Mouse (Mus musculus) ES-E14 (cell line): ENCODE results near the gene Fam104a. TPM values are rescaled to one million over a fixed set of nuclear protein-coding genes. Genes with fewer than 3 reads are reported as not detected.

Experiments
- DNase-seq: peaks from one replicate; pipeline ENCODE4 v3.0.0-alpha.2; 2013; ENCODE audit warnings: low read depth, low spot score
- H3K27ac ChIP-seq: 2 replicates; pipeline ENCODE4 v1.5.1; 2012; ENCODE audit warnings: low read depth, mild to moderate bottlenecking, low read length, moderate library complexity, mixed read lengths; ENCODE audit not compliant: poor library complexity, insufficient read depth, severe bottlenecking
- H3K36me3 ChIP-seq: 2 replicates; pipeline ENCODE4 v1.6.1; 2012; ENCODE audit warnings: mild to moderate bottlenecking, low read length, moderate library complexity, mixed read lengths; ENCODE audit not compliant: control insufficient read depth, poor library complexity, insufficient read depth, severe bottlenecking
- H3K4me1 ChIP-seq, 2 experiments: fragments of 150-350 bp in 1 of 2; sonication (generic) in 1 of 2; 2 replicates each; pipeline ENCODE4 v1.6.1; 2012; ENCODE audit warnings: low read length in 2 of 2, mild to moderate bottlenecking in 1 of 2, mixed read lengths in 1 of 2; ENCODE audit not compliant: control insufficient read depth in 2 of 2, insufficient read depth in 2 of 2, poor library complexity in 1 of 2
- H3K4me3 ChIP-seq, 2 experiments: fragments of 150-350 bp in 1 of 2; sonication (generic) in 1 of 2; 2 replicates each; pipeline ENCODE4 v1.5.1; 2012; ENCODE audit warnings: low read length in 2 of 2, low read depth in 1 of 2, mild to moderate bottlenecking in 1 of 2, mixed read lengths in 1 of 2; ENCODE audit not compliant: insufficient read depth in 1 of 2, poor library complexity in 1 of 2, severe bottlenecking in 1 of 2
- H3K9ac ChIP-seq: 2 replicates; pipeline ENCODE4 v1.6.1; 2012; ENCODE audit warnings: low read depth, mild to moderate bottlenecking, low read length, mixed read lengths; ENCODE audit not compliant: poor library complexity, insufficient read depth, severe bottlenecking
- H3K9me3 ChIP-seq: fragments of 150-350 bp; sonication (generic); 2 replicates; pipeline ENCODE4 v1.6.1; 2012; ENCODE audit warnings: low read depth, mild to moderate bottlenecking, low read length; ENCODE audit not compliant: control insufficient read depth, insufficient read depth
- CHD2 ChIP-seq: IDR thresholded peaks from 2 replicates; pipeline ENCODE4 v1.6.1; 2014; ENCODE audit warnings: mild to moderate bottlenecking, low read depth, low read length, inconsistent platforms
- HCFC1 ChIP-seq: IDR thresholded peaks from 2 replicates; pipeline ENCODE4 v1.6.1; 2012; ENCODE audit warnings: low read length, inconsistent platforms, borderline replicate concordance; ENCODE audit not compliant: insufficient read depth
- MAFK ChIP-seq: IDR thresholded peaks from 2 replicates; pipeline ENCODE4 v1.6.1; 2014; ENCODE audit warnings: mild to moderate bottlenecking, low read depth, low read length, inconsistent platforms; ENCODE audit not compliant: insufficient read depth
- ZC3H11A ChIP-seq: IDR thresholded peaks from 2 replicates; pipeline ENCODE4 v1.6.1; 2012; ENCODE audit warnings: low read depth, mild to moderate bottlenecking, inconsistent platforms, low read length, borderline replicate concordance
- ZNF384 ChIP-seq: IDR thresholded peaks from 2 replicates; pipeline ENCODE4 v1.6.1; 2012; ENCODE audit warnings: low read depth, low read length, inconsistent platforms
- in situ Hi-C, 2 experiments: fragments of 600-800 bp; cut with MboI; formaldehyde crosslinking; loops; one replicate each; pipeline ENCODE4 v1.15.1; 2025; ENCODE audit warnings: low sequenced_read_pairs in 2 of 2, inconsistent platforms in 1 of 2; ENCODE audit not compliant: unreplicated experiment in 2 of 2
- total RNA-seq: library from RNA; depleted of rRNA; stranded (reverse); fragments of 300-350 nt; gene quantifications from 2 replicates; pipeline ENCODE4 v1.2.3, GENCODE M21; 2012

The Fam104a gene
- total RNA-seq, 1 experiment: 18.0 TPM

DNA sequence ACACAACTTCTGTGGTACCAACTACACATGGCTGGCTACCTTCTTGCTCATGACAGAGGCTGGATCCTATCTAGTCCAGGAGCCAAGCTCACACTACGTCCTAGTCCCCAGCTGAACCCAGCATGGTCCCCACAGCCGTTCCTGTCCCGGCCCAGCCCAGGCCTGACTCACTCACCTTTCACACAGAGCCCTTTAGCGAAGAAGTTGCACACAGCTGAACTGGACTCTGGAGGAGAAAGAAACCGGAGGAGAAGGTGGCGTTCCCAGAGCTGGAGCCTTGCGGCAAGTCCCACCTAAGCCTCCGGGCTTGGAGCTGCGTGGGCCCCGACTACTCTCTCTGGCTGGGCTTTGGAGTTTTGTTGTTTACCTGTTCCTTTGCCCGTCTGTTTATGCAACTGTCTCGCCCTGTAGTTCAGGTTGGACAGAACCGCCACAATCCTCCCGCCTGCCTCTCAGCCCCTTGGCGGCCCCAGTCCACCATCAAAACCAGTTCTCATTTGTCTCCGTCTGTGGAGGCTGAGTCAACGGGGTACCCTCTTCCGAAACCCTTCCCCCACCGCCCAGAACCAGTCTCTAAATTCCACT is 24.8 kb upstream of the Fam104a start:
- Histone ChIP-seq H3K9ac (peak overlapping the region; percentile 67), H3K4me1 (peaks cover 5 to 17% of the 10 kb centered on the region in 2 experiments; a peak in 3 of 4 replicates), H3K27ac (peak overlapping the region; percentile 99), H3K9me3 (no peaks in the 10 kb centered on the region), H3K4me3 (peak overlapping the region; percentile 46 to 62), H3K36me3 (no peaks in the 10 kb centered on the region; the same call in 1 of the 2 replicates)
- TF ChIP-seq CHD2 (no peak), HCFC1 (no peak), ZC3H11A (no peak), MAFK (no peak), ZNF384 (no peak)
- DNase-seq: no peak
- in situ Hi-C loops: loop anchor here in 1 of 2 experiments (10.0 kb wide), 1 partner anchor 106 kb away; no protein-coding TSS in a partner anchor

- H3K4me1 ChIP-seq: peaks cover 2 to 10% of the 10 kb centered on the region in 2 experiments; a peak in 2 of 4 replicates
- TF ChIP-seq HCFC1 (no peak), ZNF384 (no peak), MAFK (no peak), ZC3H11A (no peak)
- H3K4me3 ChIP-seq: peak overlapping the region in 1 of 2 experiments; percentile 32; a peak in 2 of 4 replicates
- H3K27ac ChIP-seq: peak overlapping the region; percentile 70; the same call in 1 of the 2 replicates
- H3K9me3 ChIP-seq: no peaks in the 10 kb centered on the region
- peak overlapping the region; percentile 23; the same call in 1 of the 2 replicates for H3K9ac ChIP-seq
- no peak for DNase-seq
- in situ Hi-C loops: loop anchor here in 1 of 2 experiments (10.0 kb wide), 1 partner anchor 109 kb away; no protein-coding TSS in a partner anchor
- H3K36me3 ChIP-seq: peaks cover 8% of the 10 kb centered on the region; the same call in 1 of the 2 replicates
Observed at GRCm38 (mm10) chr11:113705966-113706652, 22.2 kb upstream of the Fam104a start.

DNA sequence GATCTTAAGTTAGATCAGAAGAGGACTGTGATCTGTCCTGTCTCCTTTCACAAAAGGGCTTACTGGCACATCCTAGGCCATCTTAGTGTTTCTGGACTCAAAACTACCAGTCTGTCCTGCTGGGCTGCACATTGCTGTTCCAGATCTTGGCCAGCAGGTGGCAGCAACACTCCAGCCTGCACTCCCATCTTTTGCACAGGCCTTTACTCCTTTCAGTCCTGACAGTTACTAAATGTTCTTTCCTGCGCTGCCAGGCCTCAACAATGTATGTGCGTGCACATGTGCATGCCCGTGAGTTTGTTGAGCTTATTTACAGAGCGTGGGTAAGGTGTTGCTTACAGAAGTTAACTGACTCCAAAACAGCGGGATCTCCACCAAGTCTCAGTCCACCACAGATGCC is 19.8 kb upstream of the Fam104a start:
- DNase-seq: peak; percentile 47
- no peaks in the 10 kb centered on the region for H3K9me3 ChIP-seq
- no peak overlapping the region for H3K9ac ChIP-seq
- H3K27ac ChIP-seq: no peak overlapping the region
- TF ChIP-seq HCFC1: no peak
- TF ChIP-seq CHD2: no peak
- TF ChIP-seq ZC3H11A: peak; percentile 98
- H3K36me3 ChIP-seq: peaks cover 15% of the 10 kb centered on the region; the same call in 1 of the 2 replicates
- in situ Hi-C loops: loop anchor here (5.0 to 10.0 kb wide), 2 partner anchors 109 to 111 kb away; no protein-coding TSS in a partner anchor
- H3K4me3 ChIP-seq: no peak overlapping the region
- H3K4me1 ChIP-seq: peaks cover 0 to 11% of the 10 kb centered on the region in 2 experiments; a peak in 1 of 4 replicates

DNA sequence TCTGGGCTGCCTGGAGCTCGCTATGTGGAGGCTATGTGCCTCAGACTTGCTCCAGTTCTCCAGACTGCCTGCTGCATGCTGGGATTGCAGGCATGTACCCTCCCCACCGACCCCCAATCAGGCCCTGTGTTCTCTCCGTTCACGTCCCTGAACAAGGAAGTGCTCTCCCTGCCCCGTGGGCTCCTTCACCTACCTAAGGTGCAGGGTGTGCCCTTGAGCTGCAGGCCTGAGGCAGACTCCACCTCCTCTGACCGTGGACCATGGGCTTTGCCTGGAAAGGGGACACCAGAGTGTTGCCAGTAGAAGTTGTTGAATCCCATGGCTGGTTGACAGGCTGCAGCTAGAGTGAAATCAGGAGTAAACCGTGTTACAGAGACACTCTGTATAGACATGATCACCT is 15.7 kb upstream of the Fam104a start:
- no peak for TF ChIP-seq HCFC1
- TF ChIP-seq CHD2: no peak
- TF ChIP-seq ZC3H11A: no peak
- no peak overlapping the region for H3K4me3 ChIP-seq
- H3K4me1 ChIP-seq: peaks cover 0 to 6% of the 10 kb centered on the region in 2 experiments; a peak in 1 of 4 replicates
- peak overlapping the region; percentile 52; the same call in 1 of the 2 replicates for H3K27ac ChIP-seq
- no peak for DNase-seq
- H3K36me3 ChIP-seq: peaks cover 37% of the 10 kb centered on the region; the same call in 1 of the 2 replicates
- H3K9me3 ChIP-seq: no peaks in the 10 kb centered on the region
- H3K9ac ChIP-seq: peak overlapping the region; percentile 35; the same call in 1 of the 2 replicates
- in situ Hi-C loops: loop anchor here (5.0 to 10.0 kb wide), 2 partner anchors 113 to 115 kb away; no protein-coding TSS in a partner anchor
